Mouse (Mus musculus) CH12.LX (cell line): Measurements from ENCODE around the gene Rptor.

Experiments
- CTCF ChIP-seq, 2 experiments: IDR thresholded peaks in 1 of 2; conservative IDR thresholded peaks in 1 of 2; 2 replicates each; pipeline ENCODE4 v1.5.1; 2011 to 2012; ENCODE audit warnings: low read depth in 2 of 2, low read length in 2 of 2, improper control_type of control experiment in 1 of 2, inconsistent platforms in 1 of 2, mild to moderate bottlenecking in 1 of 2, moderate library complexity in 1 of 2
- EP300 ChIP-seq: IDR thresholded peaks from 2 replicates; pipeline ENCODE4 v1.6.1; 2011; ENCODE audit warnings: low read length, improper control_type of control experiment
- MAZ ChIP-seq: IDR thresholded peaks from 2 replicates; pipeline ENCODE4 v1.6.1; 2012; ENCODE audit warnings: low read depth, mild to moderate bottlenecking, inconsistent platforms, low read length, improper control_type of control experiment, moderate library complexity
- NELFE ChIP-seq: IDR thresholded peaks from 2 replicates; pipeline ENCODE4 v1.6.1; 2011; ENCODE audit warnings: low read depth, low read length, improper control_type of control experiment
- POLR2A ChIP-seq: IDR thresholded peaks from 2 replicates; pipeline ENCODE4 v1.6.1; 2011; ENCODE audit warnings: low read depth, mild to moderate bottlenecking, improper control_type of control experiment, low read length

- TF ChIP-seq NELFE (no peak), EP300 (no peak), MAZ (no peak), POLR2A (no peak), CTCF (conservative IDR thresholded peaks at IDR 0.05 in 1 of 2, IDR thresholded peaks at IDR 0.05 in 1 of 2; ENCODE audit: low read depth in 2 of 2, low read length in 2 of 2) (no peak)
These were observed 170.2 kb downstream of the Rptor start for GRCm38 (mm10) chr11:119772896-119773295.
